Mouse (Mus musculus) forebrain, embryonic 16.5 days (tissue): ENCODE results near the gene Tmc5. TPM values are rescaled to one million over a fixed set of nuclear protein-coding genes. Genes with fewer than 3 reads are reported as not detected.

Experiments used
- ATAC-seq: fragments of 200-750 bp; cut with Nextera tagmentation; 2 replicates; pipeline ENCODE4 v1.8.0; 2017; ENCODE audit warnings: mild to moderate bottlenecking, moderate library complexity
- H3K27ac ChIP-seq: fragments of 300-500 bp; sonication (generic); 2 replicates; pipeline ENCODE4 v1.5.1; 2014; ENCODE audit warnings: low read length, control low read depth
- H3K27me3 ChIP-seq: fragments of 300-500 bp; sonication (generic); replicated peaks from 2 replicates; pipeline ENCODE4 v1.6.1; 2014; ENCODE audit warnings: low read length; ENCODE audit not compliant: control insufficient read depth, insufficient read depth
- H3K36me3 ChIP-seq: fragments of 300-500 bp; sonication (generic); 2 replicates; pipeline ENCODE4 v1.6.1; 2014; ENCODE audit not compliant: control insufficient read depth, insufficient read depth
- H3K4me1 ChIP-seq: fragments of 300-500 bp; sonication (generic); replicated peaks from 2 replicates; pipeline ENCODE4 v1.6.1; 2014; ENCODE audit warnings: low read length; ENCODE audit not compliant: control insufficient read depth, insufficient read depth
- H3K4me2 ChIP-seq: fragments of 300-500 bp; sonication (generic); 2 replicates; pipeline ENCODE4 v1.6.1; 2014; ENCODE audit warnings: mild to moderate bottlenecking, low read length, control low read depth
- H3K4me3 ChIP-seq: fragments of 300-500 bp; sonication (generic); replicated peaks from 2 replicates; pipeline ENCODE4 v1.5.1; 2014; ENCODE audit warnings: mild to moderate bottlenecking, low read length, control low read depth
- H3K9ac ChIP-seq: fragments of 300-500 bp; sonication (generic); replicated peaks from 2 replicates; pipeline ENCODE4 v1.6.1; 2014; ENCODE audit warnings: low read depth, low read length, control low read depth
- H3K9me3 ChIP-seq: fragments of 300-500 bp; sonication (generic); 2 replicates; pipeline ENCODE4 v1.6.1; 2016; ENCODE audit warnings: low read length; ENCODE audit not compliant: control insufficient read depth
- WGBS: fragments of 180-500 bp; shearing (Covaris S2); extraction: QIAGEN DNeasy Blood & Tissue Kit; methylation state at CpG from one replicate; pipeline ENCODE4 v1.1.7; 2014; 5-methylcytosine and 5-hydroxymethylcytosine counted together
- polyA plus RNA-seq: library from polyadenylated mRNA; unstranded; fragments of >200 nt; fragmentation: Nextera tagmentation; extraction: Ambion mirVana; gene quantifications from 2 replicates; pipeline ENCODE4 v1.2.1, GENCODE M21; 2015

The Tmc5 gene
- polyA plus RNA-seq, 1 experiment from 2014 or later = 0.24 TPM

GRCm38 (mm10) chr7:118620243-118620906 lies 23.3 kb downstream of the Tmc5 start:
- Histone ChIP-seq H3K27me3 (no peaks in the 10 kb centered on the region), H3K36me3 (no peaks in the 10 kb centered on the region), H3K4me1 (no peaks in the 10 kb centered on the region), H3K9me3 (no peaks in the 10 kb centered on the region), H3K27ac (no peak overlapping the region), H3K4me3 (no peak overlapping the region), H3K4me2 (no peak overlapping the region), H3K9ac (no peak overlapping the region)
- ATAC-seq = no peak
- 94% methylated on average over 7 of the region's 7 CpGs for WGBS

- H3K4me2 ChIP-seq = no peak overlapping the region
- no peaks in the 10 kb centered on the region for H3K9me3 ChIP-seq
- no peak overlapping the region for H3K9ac ChIP-seq
- H3K4me1 ChIP-seq = no peaks in the 10 kb centered on the region
- no peaks in the 10 kb centered on the region for H3K36me3 ChIP-seq
- 81% methylated on average over 6 of the region's 6 CpGs for WGBS
- H3K27ac ChIP-seq = no peak overlapping the region
- no peak overlapping the region for H3K4me3 ChIP-seq
- no peak for ATAC-seq
- no peaks in the 10 kb centered on the region for H3K27me3 ChIP-seq
These were observed 24.0 kb downstream of the Tmc5 start for GRCm38 (mm10) chr7:118621094-118621493.

GRCm38 (mm10) chr7:118627550-118628298 lies 30.6 kb downstream of the Tmc5 start:
- no peaks in the 10 kb centered on the region for H3K27me3 ChIP-seq
- H3K4me2 ChIP-seq = no peak overlapping the region
- no peaks in the 10 kb centered on the region for H3K9me3 ChIP-seq
- H3K27ac ChIP-seq = no peak overlapping the region
- WGBS = 83% methylated on average over 13 of the region's 13 CpGs
- no peak for ATAC-seq
- H3K9ac ChIP-seq = no peak overlapping the region
- H3K36me3 ChIP-seq = no peaks in the 10 kb centered on the region
- no peaks in the 10 kb centered on the region for H3K4me1 ChIP-seq
- no peak overlapping the region for H3K4me3 ChIP-seq

GRCm38 (mm10) chr7:118633094-118633493 lies 36.0 kb downstream of the Tmc5 start:
- Histone ChIP-seq H3K27me3 (no peaks in the 10 kb centered on the region), H3K4me3 (no peak overlapping the region), H3K4me2 (no peak overlapping the region), H3K9me3 (no peaks in the 10 kb centered on the region), H3K4me1 (no peaks in the 10 kb centered on the region), H3K36me3 (no peaks in the 10 kb centered on the region), H3K27ac (no peak overlapping the region), H3K9ac (no peak overlapping the region)
- ATAC-seq = no peak
- 86% methylated on average over 9 of the region's 9 CpGs for WGBS

GRCm38 (mm10) chr7:118633951-118634350 lies 36.9 kb downstream of the Tmc5 start:
- Histone ChIP-seq H3K27ac (no peak overlapping the region), H3K9ac (no peak overlapping the region), H3K4me3 (no peak overlapping the region), H3K27me3 (no peaks in the 10 kb centered on the region), H3K9me3 (no peaks in the 10 kb centered on the region), H3K4me1 (no peaks in the 10 kb centered on the region), H3K4me2 (no peak overlapping the region), H3K36me3 (no peaks in the 10 kb centered on the region)
- 80% methylated on average over 7 of the region's 7 CpGs for WGBS
- no peak for ATAC-seq

GRCm38 (mm10) chr7:118637466-118637865 lies 40.4 kb downstream of the Tmc5 start:
- no peaks in the 10 kb centered on the region for H3K27me3 ChIP-seq
- no peak overlapping the region for H3K4me3 ChIP-seq
- WGBS = 69% methylated on average over 4 of the region's 4 CpGs
- H3K9me3 ChIP-seq = no peaks in the 10 kb centered on the region
- H3K9ac ChIP-seq = no peak overlapping the region
- ATAC-seq = no peak
- no peak overlapping the region for H3K4me2 ChIP-seq
- no peaks in the 10 kb centered on the region for H3K4me1 ChIP-seq
- no peak overlapping the region for H3K27ac ChIP-seq
- H3K36me3 ChIP-seq = no peaks in the 10 kb centered on the region

GRCm38 (mm10) chr7:118646237-118646636 lies 49.1 kb downstream of the Tmc5 start:
- ATAC-seq = no peak
- Histone ChIP-seq H3K9ac (no peak overlapping the region), H3K4me1 (no peaks in the 10 kb centered on the region), H3K27ac (no peak overlapping the region), H3K9me3 (no peaks in the 10 kb centered on the region), H3K4me2 (no peak overlapping the region), H3K4me3 (no peak overlapping the region), H3K27me3 (no peaks in the 10 kb centered on the region), H3K36me3 (no peaks in the 10 kb centered on the region)
- 90% methylated on average over 1 of the region's 1 CpGs for WGBS

GRCm38 (mm10) chr7:118649328-118649727 lies 52.2 kb downstream of the Tmc5 start:
- Histone ChIP-seq H3K27ac (no peak overlapping the region), H3K36me3 (no peaks in the 10 kb centered on the region), H3K27me3 (no peaks in the 10 kb centered on the region), H3K9ac (no peak overlapping the region), H3K9me3 (no peaks in the 10 kb centered on the region), H3K4me1 (no peaks in the 10 kb centered on the region), H3K4me3 (no peak overlapping the region), H3K4me2 (no peak overlapping the region)
- no peak for ATAC-seq
- 79% methylated on average over 7 of the region's 7 CpGs for WGBS

- H3K27me3 ChIP-seq = no peaks in the 10 kb centered on the region
- WGBS = 87% methylated on average over 4 of the region's 4 CpGs
- no peak for ATAC-seq
- no peak overlapping the region for H3K9ac ChIP-seq
- no peak overlapping the region for H3K4me3 ChIP-seq
- H3K27ac ChIP-seq = no peak overlapping the region
- H3K9me3 ChIP-seq = no peaks in the 10 kb centered on the region; the same call in 1 of the 2 replicates
- no peaks in the 10 kb centered on the region for H3K4me1 ChIP-seq
- no peak overlapping the region for H3K4me2 ChIP-seq
- H3K36me3 ChIP-seq = no peaks in the 10 kb centered on the region
These were observed 53.0 kb downstream of the Tmc5 start for GRCm38 (mm10) chr7:118650119-118650518.
